Comparison of ENCODE assay signal across 15 mouse cellular contexts in genomic region chr1:38848451-38849289, GRCm38 (mm10). TPM values are rescaled to one million over a fixed set of nuclear protein-coding genes. Genes with fewer than 3 reads are reported as not detected.
DNase-seq lines count a peak whose midpoint lies in the region; ATAC-seq and TF ChIP-seq lines count a peak whose summit lies in the region.
"Had no signal": no experiment of that assay in that cellular context is flagged by ENCODE, and none has a peak within 500 bp of the region (broad histone marks: within the 10 kb centered on the region; RNA-seq: fewer than 3 reads in every experiment).

No protein-coding gene starts in this region.

- H3K4me2 ChIP-seq in forebrain, embryonic 15.5 days (replicated peaks) = peak overlapping the region; percentile 49
- H3K4me2 ChIP-seq in neural tube, embryonic 15.5 days = peak overlapping the region; percentile 51
- H3K4me2 ChIP-seq: embryonic facial prominence, embryonic 15.5 days; limb, embryonic 13.5 days; lung, embryonic 14.5 days had no signal

- WGBS in forebrain, embryonic 15.5 days = 27% methylated on average over 2 of the region's 2 CpGs
- 24% methylated on average over 2 of the region's 2 CpGs for WGBS in neural tube, embryonic 15.5 days
- WGBS in thymus, adult 2 months = 89% methylated on average over 2 of the region's 2 CpGs

- no peaks in the 10 kb centered on the region for H3K27me3 ChIP-seq in forebrain, embryonic 15.5 days
- H3K27me3 ChIP-seq in neural tube, embryonic 15.5 days (replicated peaks) = peaks cover 9% of the 10 kb centered on the region; the same call in 1 of the 2 replicates
- H3K27me3 ChIP-seq in thymus, adult 2 months (ENCODE audit: control insufficient read depth, insufficient read depth, low read length) = no peaks in the 10 kb centered on the region; the same call in 1 of the 2 replicates
- H3K27me3 ChIP-seq: embryonic facial prominence, embryonic 15.5 days; limb, embryonic 13.5 days had no signal

- intact Hi-C loops in left cerebral cortex, postnatal 25 days (cut with DNase I) = no loop called here

- no peaks in the 10 kb centered on the region for H3K9me3 ChIP-seq in forebrain, embryonic 15.5 days
- H3K9me3 ChIP-seq in neural tube, embryonic 15.5 days (replicated peaks) = no peaks in the 10 kb centered on the region
- H3K9me3 ChIP-seq: embryonic facial prominence, embryonic 15.5 days; G1E; heart, embryonic 10.5 days; limb, embryonic 13.5 days had no signal

- DNase-seq in left cerebral cortex, postnatal 25 days (ENCODE audit: low spot score in 2 of 2) = peak; percentile 34 to 71
- no peak for DNase-seq in left cerebral cortex, adult 8-10 months (ENCODE audit: low spot score in 2 of 2)
- DNase-seq in layer of hippocampus, adult 9-11 months = peak; percentile 52
- no peak for DNase-seq in MN1 (ENCODE audit: low spot score)
- DNase-seq in thymus, adult 2 months = no peak
- no peak for DNase-seq in gastrocnemius, postnatal 10 days
- DNase-seq: kidney, adult 8-10 months; lung, embryonic 14.5 days had no signal

- TF ChIP-seq POLR2A in thymus, adult 2 months (IDR thresholded peaks at IDR 0.05; ENCODE audit: control insufficient read depth, extremely low read depth, insufficient read depth, low read length, poor library complexity) = no peak

- no peak for TF ChIP-seq CTCF in thymus, adult 2 months (IDR thresholded peaks at IDR 0.05; ENCODE audit: borderline replicate concordance, control insufficient read depth, extremely low read depth, insufficient read depth, low read length, poor library complexity)

- peaks cover 18% of the 10 kb centered on the region for H3K4me1 ChIP-seq in forebrain, embryonic 15.5 days
- H3K4me1 ChIP-seq in neural tube, embryonic 15.5 days = peaks cover 23% of the 10 kb centered on the region
- no peaks in the 10 kb centered on the region for H3K4me1 ChIP-seq in thymus, adult 2 months (replicated peaks; ENCODE audit: control insufficient read depth, insufficient read depth, low read length)
- H3K4me1 ChIP-seq: embryonic facial prominence, embryonic 15.5 days; heart, embryonic 10.5 days; limb, embryonic 13.5 days had no signal

- H3K4me3 ChIP-seq in forebrain, embryonic 15.5 days = peak overlapping the region; percentile 37
- H3K4me3 ChIP-seq in neural tube, embryonic 15.5 days (replicated peaks) = peak overlapping the region; percentile 25; the same call in 1 of the 2 replicates
- H3K4me3 ChIP-seq in thymus, adult 2 months (ENCODE audit: control insufficient read depth, insufficient read depth, low read length) = no peak overlapping the region
- H3K4me3 ChIP-seq: embryonic facial prominence, embryonic 15.5 days; heart, embryonic 10.5 days; limb, embryonic 13.5 days had no signal

- ATAC-seq in forebrain, embryonic 15.5 days (replicated peaks) = peak; percentile 42
- ATAC-seq in neural tube, embryonic 15.5 days (ENCODE audit: low FRiP score) = peak; percentile 47

- H3K36me3 ChIP-seq in forebrain, embryonic 15.5 days = no peaks in the 10 kb centered on the region
- no peaks in the 10 kb centered on the region for H3K36me3 ChIP-seq in neural tube, embryonic 15.5 days
- no peaks in the 10 kb centered on the region for H3K36me3 ChIP-seq in thymus, adult 2 months (ENCODE audit: control insufficient read depth, insufficient read depth, low read length)
- H3K36me3 ChIP-seq: embryonic facial prominence, embryonic 15.5 days; G1E; heart, embryonic 10.5 days; limb, embryonic 13.5 days had no signal

- H3K9ac ChIP-seq in forebrain, embryonic 15.5 days (replicated peaks) = no peak overlapping the region; the same call in 1 of the 2 replicates
- H3K9ac ChIP-seq in neural tube, embryonic 15.5 days (replicated peaks) = no peak overlapping the region
- H3K9ac ChIP-seq: embryonic facial prominence, embryonic 15.5 days; limb, embryonic 13.5 days; lung, embryonic 14.5 days had no signal

- peak overlapping the region; percentile 87 for H3K27ac ChIP-seq in forebrain, embryonic 15.5 days (replicated peaks)
- peak overlapping the region; percentile 89 for H3K27ac ChIP-seq in neural tube, embryonic 15.5 days (replicated peaks)
- no peak overlapping the region for H3K27ac ChIP-seq in thymus, adult 2 months (ENCODE audit: control insufficient read depth, insufficient read depth, low read length)
- H3K27ac ChIP-seq: embryonic facial prominence, embryonic 15.5 days; heart, embryonic 10.5 days; limb, embryonic 13.5 days had no signal

RNA-seq across cellular contexts. Expression of gene Lonrf2, which starts 12.2 kb away (rescaled TPM):
- 100 to 1,000 TPM; 120 to 121 TPM for total RNA-seq in left cerebral cortex, postnatal 25 days (2021)
- 100 to 1,000 TPM; 109 to 123 (median 115) TPM for total RNA-seq in left cerebral cortex, adult 8-10 months (2022)
- polyA plus RNA-seq in forebrain, embryonic 15.5 days (2015; fragmentation: Nextera tagmentation; extraction: Ambion mirVana) = 12.6 and 13.3 TPM in 2 replicates
- polyA plus RNA-seq in neural tube, embryonic 15.5 days (2015; fragmentation: Nextera tagmentation; extraction: Ambion mirVana) = 18.6 and 22.6 TPM in 2 replicates
- 0.46 and 0.47 TPM in 2 replicates for polyA plus RNA-seq in thymus, adult 2 months (2012; rRNA removed)
- total RNA-seq in gastrocnemius, postnatal 10 days (2021) = 1 to 10 TPM; 1.7 to 2.4 TPM
- polyA plus RNA-seq: C2C12 had no signal

RNA-seq across cellular contexts. Expression of gene Chst10, which starts 49.3 kb away (rescaled TPM):
- total RNA-seq in left cerebral cortex, postnatal 25 days (2021) = 10 to 100 TPM; 62.0 to 67.5 TPM
- 10 to 100 TPM; 56.6 to 62.5 (median 60.8) TPM for total RNA-seq in left cerebral cortex, adult 8-10 months (2022)
- 50.7 and 50.9 TPM in 2 replicates for polyA plus RNA-seq in forebrain, embryonic 15.5 days (2015; fragmentation: Nextera tagmentation; extraction: Ambion mirVana)
- 46.0 and 47.5 TPM in 2 replicates for polyA plus RNA-seq in neural tube, embryonic 15.5 days (2015; fragmentation: Nextera tagmentation; extraction: Ambion mirVana)
- polyA plus RNA-seq in thymus, adult 2 months (2012; rRNA removed) = 20.5 and 20.9 TPM in 2 replicates
- total RNA-seq in gastrocnemius, postnatal 10 days (2021) = 1 to 10 TPM; 1.3 TPM

Comparison
In these comparisons a context has a peak if more than half of its experiments do, and no peak if none do; other contexts are left out.
1. DNase-seq: peak in left cerebral cortex, postnatal 25 days (2 of 2) and layer of hippocampus, adult 9-11 months (single experiment); none in left cerebral cortex, adult 8-10 months (0 of 2), MN1 (single experiment), thymus, adult 2 months (single experiment) and gastrocnemius, postnatal 10 days (single experiment).
2. RNA of gene Lonrf2, which starts 12.2 kb away (total RNA-seq): 120 to 121 TPM in left cerebral cortex, postnatal 25 days and 109 to 123 TPM in left cerebral cortex, adult 8-10 months; 1.7 to 2.4 TPM in gastrocnemius, postnatal 10 days; every median in the first group is over 10 times any median in the second.
3. RNA of gene Chst10, which starts 49.3 kb away (total RNA-seq): 62.0 to 67.5 TPM in left cerebral cortex, postnatal 25 days and 56.6 to 62.5 TPM in left cerebral cortex, adult 8-10 months; 1.3 TPM in gastrocnemius, postnatal 10 days; every median in the first group is over 10 times any median in the second.